Mouse (Mus musculus) limb, embryonic 11.5 days (tissue): ENCODE results near the gene Arpin. TPM values are rescaled to one million over a fixed set of nuclear protein-coding genes. Genes with fewer than 3 reads are reported as not detected.

Source experiments
- ATAC-seq: fragments of 200-750 bp; cut with Nextera tagmentation; 2 replicates; pipeline ENCODE4 v1.8.0; 2017; ENCODE audit warnings: low read depth; ENCODE audit not compliant: insufficient number of reproducible peaks, low FRiP score, low TSS enrichment
- DNase-seq: peaks from one replicate; pipeline ENCODE4 v3.0.0-alpha.2; 2015; ENCODE audit warnings: low spot score
- H3K27ac ChIP-seq: fragments of 300-500 bp; sonication (generic); replicated peaks from 2 replicates; pipeline ENCODE4 v1.5.1; 2014; ENCODE audit warnings: low read depth, mild to moderate bottlenecking, low read length
- H3K27me3 ChIP-seq: fragments of 300-500 bp; sonication (generic); 2 replicates; pipeline ENCODE4 v1.6.1; 2014; ENCODE audit warnings: mild to moderate bottlenecking, low read length, mixed read lengths; ENCODE audit not compliant: control insufficient read depth, insufficient read depth
- H3K36me3 ChIP-seq: fragments of 300-500 bp; sonication (generic); 2 replicates; pipeline ENCODE4 v1.6.1; 2014; ENCODE audit warnings: mild to moderate bottlenecking, low read length, moderate library complexity, mixed read lengths; ENCODE audit not compliant: control insufficient read depth, insufficient read depth
- H3K4me1 ChIP-seq: fragments of 300-500 bp; sonication (generic); 2 replicates; pipeline ENCODE4 v1.6.1; 2014; ENCODE audit warnings: low read length, mixed read lengths; ENCODE audit not compliant: control insufficient read depth, insufficient read depth
- H3K4me2 ChIP-seq: fragments of 300-500 bp; sonication (generic); 2 replicates; pipeline ENCODE4 v1.6.1; 2014; ENCODE audit warnings: low read depth, mild to moderate bottlenecking, moderate library complexity; ENCODE audit not compliant: severe bottlenecking
- H3K4me3 ChIP-seq: fragments of 300-500 bp; sonication (generic); 2 replicates; pipeline ENCODE4 v1.5.1; 2014; ENCODE audit warnings: low read depth, low read length
- H3K9ac ChIP-seq: fragments of 300-500 bp; sonication (generic); 2 replicates; pipeline ENCODE4 v1.6.1; 2014; ENCODE audit warnings: mild to moderate bottlenecking, low read length
- H3K9me3 ChIP-seq: fragments of 300-500 bp; sonication (generic); 2 replicates; pipeline ENCODE4 v1.6.1; 2016; ENCODE audit warnings: low read length; ENCODE audit not compliant: control insufficient read depth
- WGBS: fragments of 180-500 bp; shearing (Covaris S2); extraction: QIAGEN DNeasy Blood & Tissue Kit; methylation state at CpG from one replicate; pipeline ENCODE4 v1.1.7; 2014; 5-methylcytosine and 5-hydroxymethylcytosine counted together
- polyA plus RNA-seq: library from polyadenylated mRNA; unstranded; fragments of >200 nt; fragmentation: Nextera tagmentation; extraction: Ambion mirVana; gene quantifications from 2 replicates; pipeline ENCODE4 v1.2.1, GENCODE M21; 2014

Gene Arpin
- polyA plus RNA-seq, result 17.8 and 17.9 TPM in 2 replicates

DNA sequence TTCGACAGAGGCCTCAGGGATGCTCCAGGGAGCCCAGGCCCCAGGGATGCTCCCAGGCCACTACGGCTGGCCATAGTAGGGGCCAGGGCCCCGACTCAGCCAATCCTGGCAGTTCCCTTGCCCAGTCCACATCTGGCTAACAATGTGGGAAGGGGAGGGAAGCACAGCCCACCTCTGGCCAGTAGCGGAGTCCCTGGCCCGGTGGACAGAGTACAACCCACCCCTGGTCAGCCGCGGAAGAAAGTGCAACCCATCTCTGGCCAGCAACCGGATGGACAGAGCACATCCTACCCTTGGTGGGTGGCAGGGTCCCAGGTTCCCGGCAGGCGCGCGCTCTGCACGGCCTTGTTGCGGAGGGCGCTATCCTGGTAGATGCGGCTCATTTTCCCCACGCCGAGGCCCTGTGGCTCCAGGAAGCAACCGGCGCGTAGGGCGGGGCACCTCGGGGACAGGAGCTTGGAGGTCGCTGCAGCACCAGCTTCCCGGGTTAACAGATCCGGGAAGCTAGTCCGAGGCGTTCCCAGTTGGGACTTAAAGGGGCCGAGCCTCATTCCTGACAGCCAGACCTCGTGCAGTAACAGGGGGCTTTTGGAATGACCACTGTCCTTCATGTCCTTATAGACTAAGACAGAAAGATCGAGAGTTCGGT, at the start of gene Arpin:
TSS of gene Arpin (minus strand) at position 498 of the 649 bp plus-strand sequence.
- Histone ChIP-seq H3K9ac (peak within 1 kb of the TSS; percentile 69), H3K27ac (no peak within 1 kb of the TSS; the same call in 1 of the 2 replicates), H3K4me2 (peak within 1 kb of the TSS; percentile 65), H3K4me3 (peak within 1 kb of the TSS; percentile 47), H3K4me1 (no peaks in the 10 kb centered on the region), H3K27me3 (no peaks in the 10 kb centered on the region), H3K9me3 (no peaks in the 10 kb centered on the region), H3K36me3 (no peaks in the 10 kb centered on the region)
- WGBS, result under 1% methylated on average over 32 of the region's 32 CpGs
- ATAC-seq (peak; percentile 77), DNase-seq (peak; percentile 81)

- H3K4me1 ChIP-seq, result no peaks in the 10 kb centered on the region
- H3K9me3 ChIP-seq, result no peaks in the 10 kb centered on the region
- no peaks in the 10 kb centered on the region for H3K27me3 ChIP-seq
- 89% methylated on average over 2 of the region's 2 CpGs for WGBS
- DNase-seq, result no peak
- ATAC-seq, result no peak
- H3K36me3 ChIP-seq, result no peaks in the 10 kb centered on the region
- no peak overlapping the region for H3K4me3 ChIP-seq
- no peak overlapping the region for H3K9ac ChIP-seq
- no peak overlapping the region for H3K27ac ChIP-seq
- H3K4me2 ChIP-seq, result no peak overlapping the region
Measured at GRCm38 (mm10) chr7:79975316-79975715, 40.2 kb upstream of the Arpin start.

DNA sequence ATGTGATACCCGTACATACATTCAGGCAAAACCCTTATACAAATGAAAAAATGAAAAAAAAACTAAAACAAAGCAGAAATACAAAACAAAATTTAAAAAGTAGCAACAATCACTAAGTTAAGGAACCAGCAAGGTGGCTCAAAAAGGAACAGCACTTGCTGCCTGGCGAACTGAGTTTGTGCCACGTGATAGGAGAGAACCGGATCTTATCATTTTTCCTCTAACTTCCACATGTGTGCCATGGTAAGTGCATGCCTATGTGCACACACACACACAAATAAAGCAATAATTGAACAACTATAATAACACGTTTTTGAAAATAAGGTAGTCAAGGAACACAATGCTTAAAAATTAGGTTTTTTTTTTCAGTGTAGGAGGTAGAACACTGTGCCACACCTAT, 37.0 kb upstream of the Arpin start:
- Histone ChIP-seq H3K9ac (no peak overlapping the region), H3K4me2 (no peak overlapping the region), H3K4me3 (no peak overlapping the region), H3K36me3 (no peaks in the 10 kb centered on the region), H3K27ac (no peak overlapping the region), H3K27me3 (no peaks in the 10 kb centered on the region), H3K9me3 (no peaks in the 10 kb centered on the region), H3K4me1 (no peaks in the 10 kb centered on the region)
- no peak for DNase-seq
- ATAC-seq, result no peak
- WGBS, result 85% methylated on average over 5 of the region's 5 CpGs

GRCm38 (mm10) chr7:79970336-79970735, 35.2 kb upstream of the Arpin start:
- Histone ChIP-seq H3K4me3 (no peak overlapping the region), H3K27me3 (no peaks in the 10 kb centered on the region), H3K27ac (no peak overlapping the region), H3K9me3 (no peaks in the 10 kb centered on the region), H3K4me2 (no peak overlapping the region), H3K36me3 (no peaks in the 10 kb centered on the region), H3K4me1 (no peaks in the 10 kb centered on the region), H3K9ac (no peak overlapping the region)
- ATAC-seq (no peak), DNase-seq (no peak)
- WGBS, result 55% methylated on average over 1 of the region's 1 CpGs

DNA sequence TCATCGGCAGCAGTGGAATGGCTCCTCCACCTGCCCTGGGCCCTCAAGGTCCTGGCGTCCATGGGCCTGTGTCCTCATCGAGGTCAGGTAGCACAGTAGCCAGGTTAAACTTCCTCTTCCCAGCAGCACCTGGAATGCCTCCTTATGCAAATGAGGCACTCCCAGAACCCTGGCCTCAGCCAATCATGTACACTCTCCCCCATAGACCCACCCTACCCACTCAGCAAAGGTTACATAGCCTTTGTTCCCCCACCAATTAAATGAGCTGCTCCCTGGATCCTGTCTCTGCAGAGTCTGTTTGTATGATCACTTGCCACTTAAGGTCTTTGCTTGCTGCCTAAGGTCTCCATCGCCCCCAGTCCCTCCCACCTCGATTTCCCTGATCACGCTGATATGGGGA, 33.2 kb upstream of the Arpin start:
- Histone ChIP-seq H3K4me2 (no peak overlapping the region), H3K27me3 (no peaks in the 10 kb centered on the region), H3K36me3 (no peaks in the 10 kb centered on the region), H3K9me3 (no peaks in the 10 kb centered on the region), H3K4me3 (no peak overlapping the region), H3K4me1 (no peaks in the 10 kb centered on the region), H3K9ac (no peak overlapping the region), H3K27ac (no peak overlapping the region)
- ATAC-seq, result no peak
- 88% methylated on average over 6 of the region's 6 CpGs for WGBS
- DNase-seq, result no peak

DNA sequence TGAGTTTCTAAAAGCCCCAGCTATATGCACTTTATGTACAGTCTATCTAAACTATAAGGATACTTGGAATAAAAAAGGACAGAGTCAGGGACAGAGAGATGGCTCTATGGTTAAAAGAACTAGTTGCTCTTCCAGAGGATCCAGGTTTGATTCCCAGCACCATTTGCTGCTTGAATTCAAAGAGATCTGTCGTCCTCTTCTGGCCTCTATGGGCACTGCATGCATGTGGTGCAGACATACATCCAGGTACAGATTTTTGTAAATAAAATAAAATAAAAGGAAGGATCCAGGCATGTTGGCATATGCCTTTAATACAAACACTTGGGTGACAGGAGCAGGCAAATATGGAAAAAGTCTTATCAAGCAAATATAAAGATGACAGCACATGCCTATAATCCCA, 26.4 kb upstream of the Arpin start:
- Histone ChIP-seq H3K9ac (no peak overlapping the region), H3K4me3 (no peak overlapping the region), H3K36me3 (no peaks in the 10 kb centered on the region), H3K27me3 (no peaks in the 10 kb centered on the region), H3K4me1 (no peaks in the 10 kb centered on the region), H3K9me3 (no peaks in the 10 kb centered on the region), H3K4me2 (no peak overlapping the region), H3K27ac (no peak overlapping the region)
- 65% methylated on average over 1 of the region's 1 CpGs for WGBS
- no peak for DNase-seq
- ATAC-seq, result no peak

DNA sequence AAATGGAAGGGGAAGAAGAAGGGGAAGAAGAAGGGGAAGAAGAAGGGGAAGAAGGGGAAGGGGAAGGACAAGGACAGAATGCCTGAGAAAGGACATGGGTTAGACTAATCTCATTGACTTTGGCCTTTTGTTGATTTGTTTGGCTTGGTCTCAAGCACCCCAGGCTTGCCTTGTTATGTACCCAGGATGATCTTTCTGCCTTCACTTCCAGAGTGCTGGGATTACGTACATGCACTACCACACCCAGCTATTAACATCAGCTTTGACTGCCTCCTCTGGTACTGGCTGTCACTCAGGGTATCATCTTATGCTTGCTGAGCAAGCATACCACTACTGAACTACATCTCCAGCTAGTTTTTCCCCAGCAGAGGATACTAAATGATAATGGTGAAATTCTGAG, 21.0 kb upstream of the Arpin start:
- Histone ChIP-seq H3K4me1 (no peaks in the 10 kb centered on the region), H3K9me3 (no peaks in the 10 kb centered on the region), H3K4me2 (no peak overlapping the region), H3K27ac (no peak overlapping the region), H3K9ac (no peak overlapping the region), H3K4me3 (no peak overlapping the region), H3K27me3 (no peaks in the 10 kb centered on the region), H3K36me3 (no peaks in the 10 kb centered on the region)
- no peak for ATAC-seq
- DNase-seq, result no peak
- 92% methylated on average over 1 of the region's 1 CpGs for WGBS

GRCm38 (mm10) chr7:79954890-79955289, 19.7 kb upstream of the Arpin start:
- H3K27me3 ChIP-seq, result no peaks in the 10 kb centered on the region
- no peak for ATAC-seq

DNA sequence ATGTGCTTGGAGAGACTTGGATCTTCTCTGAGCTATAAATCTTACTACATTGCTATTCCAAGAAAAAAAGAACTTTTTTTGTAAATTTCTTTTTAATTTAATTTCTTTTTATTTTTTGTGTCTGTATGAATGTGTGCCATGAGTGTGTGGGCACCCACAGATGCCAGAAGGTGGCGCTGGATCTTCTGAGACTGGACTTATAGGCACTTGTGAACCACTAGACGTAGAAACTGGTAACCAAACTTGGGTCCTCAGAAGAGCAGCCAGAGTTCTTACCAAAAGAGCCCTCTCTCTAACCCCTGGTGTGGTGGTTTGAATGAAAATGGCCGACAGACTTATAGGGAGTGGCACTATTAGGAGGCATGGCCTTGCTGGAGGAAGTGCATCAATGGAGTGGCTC, 15.9 kb upstream of the Arpin start:
- no peak overlapping the region for H3K4me3 ChIP-seq
- WGBS, result 75% methylated on average over 3 of the region's 3 CpGs
- DNase-seq (no peak), ATAC-seq (no peak)
- no peaks in the 10 kb centered on the region for H3K36me3 ChIP-seq
- no peak overlapping the region for H3K4me2 ChIP-seq
- H3K9ac ChIP-seq, result no peak overlapping the region
- no peak overlapping the region for H3K27ac ChIP-seq
- no peaks in the 10 kb centered on the region for H3K9me3 ChIP-seq
- H3K4me1 ChIP-seq, result no peaks in the 10 kb centered on the region
- H3K27me3 ChIP-seq, result no peaks in the 10 kb centered on the region

More at GRCm38 (mm10) chr7:79954890-79955289, 19.7 kb upstream of the Arpin start:
- H3K9ac ChIP-seq, result no peak overlapping the region
- WGBS, result 92% methylated on average over 1 of the region's 1 CpGs
- no peak for DNase-seq
- H3K27ac ChIP-seq, result no peak overlapping the region
- no peaks in the 10 kb centered on the region for H3K4me1 ChIP-seq
- H3K9me3 ChIP-seq, result no peaks in the 10 kb centered on the region
- no peak overlapping the region for H3K4me2 ChIP-seq
- no peaks in the 10 kb centered on the region for H3K36me3 ChIP-seq
- no peak overlapping the region for H3K4me3 ChIP-seq
